Mouse (Mus musculus) heart, embryonic 11.5 days (tissue): ENCODE measurements at regions not wholly inside any gene's neighbourhood (a gene's known extent, or its start where the extent isn't known, plus 50 kb on each side); places are given as distances from the start of the nearest gene placed in this dataset.

ENCODE experiments used
- ATAC-seq: fragments of 200-750 bp; cut with Nextera tagmentation; replicated peaks from 2 replicates; pipeline ENCODE4 v1.8.0; 2017; ENCODE audit warnings: moderate library complexity; ENCODE audit not compliant: insufficient number of reproducible peaks, low FRiP score, low TSS enrichment
- H3K27ac ChIP-seq: fragments of 300-500 bp; sonication (generic); 2 replicates; pipeline ENCODE4 v1.5.1; 2014; ENCODE audit warnings: mild to moderate bottlenecking, low read depth, low read length
- H3K27me3 ChIP-seq: fragments of 300-500 bp; sonication (generic); 2 replicates; pipeline ENCODE4 v1.6.1; 2014; ENCODE audit warnings: mild to moderate bottlenecking, low read length, mixed read lengths; ENCODE audit not compliant: control insufficient read depth, insufficient read depth
- H3K36me3 ChIP-seq: fragments of 300-500 bp; sonication (generic); 2 replicates; pipeline ENCODE4 v1.6.1; 2014; ENCODE audit warnings: mild to moderate bottlenecking, low read length, moderate library complexity, mixed read lengths; ENCODE audit not compliant: control insufficient read depth, insufficient read depth
- H3K4me1 ChIP-seq: fragments of 300-500 bp; sonication (generic); 2 replicates; pipeline ENCODE4 v1.6.1; 2014; ENCODE audit warnings: low read length; ENCODE audit not compliant: control insufficient read depth, insufficient read depth
- H3K4me2 ChIP-seq: fragments of 300-500 bp; sonication (generic); 2 replicates; pipeline ENCODE4 v1.6.1; 2014; ENCODE audit warnings: mild to moderate bottlenecking, moderate library complexity
- H3K4me3 ChIP-seq: fragments of 300-500 bp; sonication (generic); 2 replicates; pipeline ENCODE4 v1.5.1; 2014; ENCODE audit warnings: low read depth, low read length
- H3K9ac ChIP-seq: fragments of 300-500 bp; sonication (generic); 2 replicates; pipeline ENCODE4 v1.6.1; 2014; ENCODE audit warnings: mild to moderate bottlenecking, low read depth, low read length, moderate library complexity
- H3K9me3 ChIP-seq: fragments of 300-500 bp; sonication (generic); replicated peaks from 2 replicates; pipeline ENCODE4 v1.6.1; 2016; ENCODE audit warnings: low read length; ENCODE audit not compliant: control insufficient read depth
- WGBS: fragments of 180-500 bp; shearing (Covaris S2); extraction: QIAGEN DNeasy Blood & Tissue Kit; methylation state at CpG from one replicate; pipeline ENCODE4 v1.1.7; 2014; ENCODE audit not compliant: insufficient replicate concordance; 5-methylcytosine and 5-hydroxymethylcytosine counted together

- Histone ChIP-seq H3K4me2 (no peak overlapping the region), H3K36me3 (no peaks in the 10 kb centered on the region), H3K27ac (no peak overlapping the region), H3K9me3 (no peaks in the 10 kb centered on the region), H3K9ac (no peak overlapping the region), H3K4me3 (no peak overlapping the region), H3K4me1 (peaks cover 3% of the 10 kb centered on the region; the same call in 1 of the 2 replicates), H3K27me3 (no peaks in the 10 kb centered on the region)
- no peak for ATAC-seq
- WGBS = 50% methylated on average over 10 of the region's 10 CpGs
Observed at GRCm38 (mm10) chr2:131748791-131749190, 110.8 kb downstream of the Erv3 start.

- no peaks in the 10 kb centered on the region for H3K27me3 ChIP-seq
- H3K27ac ChIP-seq = no peak overlapping the region
- no peaks in the 10 kb centered on the region for H3K36me3 ChIP-seq
- no peak overlapping the region for H3K9ac ChIP-seq
- peaks cover 3% of the 10 kb centered on the region; the same call in 1 of the 2 replicates for H3K4me1 ChIP-seq
- 72% methylated on average over 4 of the region's 4 CpGs for WGBS
- no peak overlapping the region for H3K4me3 ChIP-seq
- no peak for ATAC-seq
- H3K4me2 ChIP-seq = no peak overlapping the region
- H3K9me3 ChIP-seq = no peaks in the 10 kb centered on the region
Observed at GRCm38 (mm10) chr2:131747707-131748106, 111.8 kb downstream of the Erv3 start.

- Histone ChIP-seq H3K4me1 (peaks cover 3% of the 10 kb centered on the region; the same call in 1 of the 2 replicates), H3K9ac (no peak overlapping the region), H3K27ac (no peak overlapping the region), H3K27me3 (no peaks in the 10 kb centered on the region), H3K4me3 (no peak overlapping the region), H3K9me3 (no peaks in the 10 kb centered on the region), H3K36me3 (no peaks in the 10 kb centered on the region), H3K4me2 (no peak overlapping the region)
- ATAC-seq = no peak
- 83% methylated on average over 5 of the region's 5 CpGs for WGBS
Observed at GRCm38 (mm10) chr2:131745381-131745895, 114.1 kb downstream of the Erv3 start.

GRCm38 (mm10) chr2:131744957-131745356 is 114.6 kb downstream of the Erv3 start:
- H3K27ac ChIP-seq = no peak overlapping the region
- no peak overlapping the region for H3K9ac ChIP-seq
- no peak overlapping the region for H3K4me2 ChIP-seq
- H3K36me3 ChIP-seq = no peaks in the 10 kb centered on the region
- no peaks in the 10 kb centered on the region for H3K27me3 ChIP-seq
- H3K4me3 ChIP-seq = no peak overlapping the region
- WGBS = 76% methylated on average over 9 of the region's 9 CpGs
- no peak for ATAC-seq
- H3K9me3 ChIP-seq = no peaks in the 10 kb centered on the region
- peaks cover 3% of the 10 kb centered on the region; the same call in 1 of the 2 replicates for H3K4me1 ChIP-seq

- Histone ChIP-seq H3K4me2 (no peak overlapping the region), H3K9me3 (no peaks in the 10 kb centered on the region), H3K4me1 (no peaks in the 10 kb centered on the region), H3K36me3 (no peaks in the 10 kb centered on the region), H3K4me3 (no peak overlapping the region), H3K27me3 (no peaks in the 10 kb centered on the region), H3K27ac (no peak overlapping the region), H3K9ac (no peak overlapping the region)
- no peak for ATAC-seq
- WGBS = 83% methylated on average over 5 of the region's 5 CpGs
Observed at GRCm38 (mm10) chr2:131740456-131740855, 119.1 kb downstream of the Erv3 start.

GRCm38 (mm10) chr2:131739022-131739421 is 120.5 kb downstream of the Erv3 start:
- no peak for ATAC-seq
- Histone ChIP-seq H3K27me3 (no peaks in the 10 kb centered on the region), H3K4me1 (no peaks in the 10 kb centered on the region), H3K27ac (no peak overlapping the region), H3K36me3 (no peaks in the 10 kb centered on the region), H3K4me2 (no peak overlapping the region), H3K9ac (no peak overlapping the region), H3K4me3 (no peak overlapping the region), H3K9me3 (no peaks in the 10 kb centered on the region)
- WGBS = 52% methylated on average over 4 of the region's 4 CpGs

GRCm38 (mm10) chr2:131734740-131735378 is 124.7 kb downstream of the Erv3 start:
- H3K36me3 ChIP-seq = no peaks in the 10 kb centered on the region
- no peaks in the 10 kb centered on the region for H3K27me3 ChIP-seq
- no peak overlapping the region for H3K4me2 ChIP-seq
- H3K9me3 ChIP-seq = no peaks in the 10 kb centered on the region
- 84% methylated on average over 6 of the region's 6 CpGs for WGBS
- no peak overlapping the region for H3K9ac ChIP-seq
- no peak overlapping the region for H3K27ac ChIP-seq
- H3K4me1 ChIP-seq = no peaks in the 10 kb centered on the region
- H3K4me3 ChIP-seq = no peak overlapping the region
- ATAC-seq = no peak

GRCm38 (mm10) chr2:131726533-131726932 is 133.0 kb downstream of the Erv3 start:
- H3K36me3 ChIP-seq = no peaks in the 10 kb centered on the region
- no peaks in the 10 kb centered on the region for H3K27me3 ChIP-seq
- no peak overlapping the region for H3K4me3 ChIP-seq
- no peaks in the 10 kb centered on the region for H3K4me1 ChIP-seq
- no peak overlapping the region for H3K27ac ChIP-seq
- WGBS = 70% methylated on average over 3 of the region's 3 CpGs
- H3K4me2 ChIP-seq = no peak overlapping the region
- peaks cover 14% of the 10 kb centered on the region for H3K9me3 ChIP-seq
- no peak for ATAC-seq
- H3K9ac ChIP-seq = no peak overlapping the region
